ENCODE assay signal across 17 mouse cellular contexts in the genomic region with DNA sequence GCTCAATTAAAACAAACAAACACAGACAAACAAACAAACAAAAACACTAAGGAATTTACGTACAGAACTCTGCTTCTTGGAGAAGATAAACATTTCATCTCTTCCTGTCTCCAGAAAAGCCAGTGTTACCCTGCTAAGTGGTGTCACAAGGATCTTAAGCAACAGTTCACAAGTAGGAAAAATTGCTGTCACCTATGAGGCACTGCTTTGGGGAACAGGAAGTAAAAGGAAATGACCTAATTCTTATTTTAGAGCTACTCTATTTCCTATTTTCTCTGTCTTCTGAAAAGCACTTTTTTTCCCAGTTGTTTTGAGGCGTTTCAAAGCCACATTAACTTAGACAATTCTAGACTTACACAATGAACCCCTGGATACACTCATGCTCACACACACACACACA. TPM values are rescaled to one million over a fixed set of nuclear protein-coding genes. Genes with fewer than 3 reads are reported as not detected.
A peak's percentile ranks its signal among the peaks of the same experiment; 100 is the strongest.
DNase-seq lines count a peak whose midpoint lies in the region; ATAC-seq lines count a peak whose summit lies in the region.
"Had no signal": no experiment of that assay in that cellular context is flagged by ENCODE, and none has a peak within 500 bp of the region (broad histone marks: within the 10 kb centered on the region; RNA-seq: fewer than 3 reads in every experiment).

No protein-coding gene starts in this region.

- ATAC-seq in heart, embryonic 14.5 days (ENCODE audit: insufficient number of reproducible peaks, insufficient read depth, low FRiP score, low read depth): no peak
- peak; percentile 42 to 56; a peak in 3 of 4 replicates for ATAC-seq in hematopoietic stem cell, adult 5-6 weeks (replicated peaks in 1 of 2; ENCODE audit: insufficient read depth in 1 of 2, low FRiP score in 2 of 2, low TSS enrichment in 1 of 2, low read depth in 1 of 2, poor library complexity in 2 of 2, severe bottlenecking in 2 of 2)
- no peak for ATAC-seq in midbrain, embryonic 16.5 days
- ATAC-seq: forebrain, embryonic 13.5 days; Patski had no signal

- no peaks in the 10 kb centered on the region for H3K36me3 ChIP-seq in heart, embryonic 14.5 days (ENCODE audit: control insufficient read depth, insufficient read depth, low read length)
- H3K36me3 ChIP-seq in heart, embryonic 10.5 days: no peaks in the 10 kb centered on the region
- H3K36me3 ChIP-seq in midbrain, embryonic 16.5 days (ENCODE audit: control insufficient read depth, insufficient read depth, low read length): no peaks in the 10 kb centered on the region
- H3K36me3 ChIP-seq: hindbrain, embryonic 12.5 days; liver, embryonic 15.5 days; midbrain, embryonic 10.5 days had no signal

- no peak overlapping the region for H3K9ac ChIP-seq in heart, embryonic 14.5 days (ENCODE audit: low read length)
- H3K9ac ChIP-seq in midbrain, embryonic 16.5 days (ENCODE audit: low read depth, low read length): no peak overlapping the region
- H3K9ac ChIP-seq: forebrain, embryonic 13.5 days; hindbrain, embryonic 12.5 days; liver, embryonic 15.5 days had no signal

- H3K4me1 ChIP-seq in heart, embryonic 14.5 days (ENCODE audit: control insufficient read depth in 2 of 2, insufficient read depth in 2 of 2, low read length in 2 of 2): peaks cover 2 to 8% of the 10 kb centered on the region in 2 experiments; a peak in 2 of 4 replicates
- 0 out of 2 replicates have a peak, but pooled peaks cover 3% of the 10 kb centered on the region for H3K4me1 ChIP-seq in heart, embryonic 10.5 days
- no peaks in the 10 kb centered on the region for H3K4me1 ChIP-seq in midbrain, embryonic 16.5 days (ENCODE audit: control insufficient read depth, insufficient read depth, low read length)
- H3K4me1 ChIP-seq: forebrain, embryonic 13.5 days; hindbrain, embryonic 12.5 days; midbrain, embryonic 10.5 days had no signal

- no peaks in the 10 kb centered on the region for H3K9me3 ChIP-seq in heart, embryonic 14.5 days (ENCODE audit: control insufficient read depth, low read length)
- H3K9me3 ChIP-seq in heart, embryonic 10.5 days: no peaks in the 10 kb centered on the region
- no peaks in the 10 kb centered on the region for H3K9me3 ChIP-seq in midbrain, embryonic 16.5 days (replicated peaks; ENCODE audit: control insufficient read depth, low read length, poor library complexity, severe bottlenecking)
- H3K9me3 ChIP-seq: forebrain, embryonic 13.5 days; hindbrain, embryonic 12.5 days; liver, embryonic 15.5 days; midbrain, embryonic 10.5 days had no signal

- no peak overlapping the region for H3K4me2 ChIP-seq in heart, embryonic 14.5 days (ENCODE audit: low read length)
- no peak overlapping the region for H3K4me2 ChIP-seq in midbrain, embryonic 16.5 days (ENCODE audit: low read length)
- H3K4me2 ChIP-seq: forebrain, embryonic 13.5 days; hindbrain, embryonic 12.5 days; liver, embryonic 15.5 days had no signal

- DNase-seq in heart, embryonic 10.5 days (ENCODE audit: low spot score): no peak
- peak; percentile 46 for DNase-seq in lung, postnatal 36 days
- no peak for DNase-seq in lung, postnatal 10 days
- DNase-seq in left cerebral cortex, postnatal 14 days (ENCODE audit: low spot score in 2 of 2): no peak
- no peak for DNase-seq in urinary bladder, postnatal 4 days (ENCODE audit: low spot score in 2 of 2)
- DNase-seq: adrenal gland, adult 8-10 months; cerebellum, postnatal 36 days; gastrocnemius, postnatal 10 days; kidney, adult 11 months had no signal

- no peak overlapping the region for H3K4me3 ChIP-seq in heart, embryonic 14.5 days (ENCODE audit: control insufficient read depth in 1 of 2, insufficient read depth in 1 of 2, low read depth in 1 of 2, low read length in 2 of 2)
- H3K4me3 ChIP-seq in heart, embryonic 10.5 days: no peak overlapping the region
- no peak overlapping the region for H3K4me3 ChIP-seq in midbrain, embryonic 16.5 days (ENCODE audit: low read depth, low read length)
- H3K4me3 ChIP-seq: forebrain, embryonic 13.5 days; hindbrain, embryonic 12.5 days; liver, embryonic 15.5 days; midbrain, embryonic 10.5 days had no signal

- WGBS in heart, embryonic 14.5 days: 61% methylated on average over 2 of the region's 2 CpGs
- 57% methylated on average over 2 of the region's 2 CpGs for WGBS in heart, embryonic 10.5 days
- WGBS in midbrain, embryonic 16.5 days: 77% methylated on average over 2 of the region's 2 CpGs

- H3K27ac ChIP-seq in heart, embryonic 14.5 days (replicated peaks in 1 of 2; ENCODE audit: control insufficient read depth in 1 of 2, insufficient read depth in 1 of 2, low read depth in 2 of 2, low read length in 2 of 2): peak overlapping the region; percentile 60 to 61
- H3K27ac ChIP-seq in heart, embryonic 10.5 days: no peak overlapping the region
- no peak overlapping the region for H3K27ac ChIP-seq in midbrain, embryonic 16.5 days (ENCODE audit: low read length)
- H3K27ac ChIP-seq: forebrain, embryonic 13.5 days; hindbrain, embryonic 12.5 days; liver, embryonic 15.5 days; midbrain, embryonic 10.5 days had no signal

- H3K27me3 ChIP-seq in heart, embryonic 14.5 days (ENCODE audit: control insufficient read depth, insufficient read depth, low read length): no peaks in the 10 kb centered on the region
- H3K27me3 ChIP-seq in heart, embryonic 10.5 days (ENCODE audit: insufficient read depth, poor library complexity, severe bottlenecking): no peaks in the 10 kb centered on the region
- H3K27me3 ChIP-seq in midbrain, embryonic 16.5 days (ENCODE audit: control insufficient read depth, insufficient read depth, low read depth, low read length): no peaks in the 10 kb centered on the region
- H3K27me3 ChIP-seq: forebrain, embryonic 13.5 days; hindbrain, embryonic 12.5 days; liver, embryonic 15.5 days; Patski had no signal

- intact Hi-C loops in left cerebral cortex, postnatal 14 days (cut with DNase I): no loop called here

RNA-seq across cellular contexts. Expression of a gene that starts 12.6 kb away (rescaled TPM):
- 76.8 and 82.5 TPM in 2 replicates for polyA plus RNA-seq in heart, embryonic 14.5 days (2014; fragmentation: Nextera tagmentation; extraction: Ambion mirVana)
- 20.2 and 38.4 TPM in 2 replicates for polyA plus RNA-seq in heart, embryonic 10.5 days (2016; fragmentation: Nextera tagmentation; extraction: Ambion mirVana)
- total RNA-seq in hematopoietic stem cell, adult 5-6 weeks (2017): 200 and 209 TPM in 2 replicates
- 16.1 and 18.4 TPM in 2 replicates for polyA plus RNA-seq in midbrain, embryonic 16.5 days (2015; fragmentation: Nextera tagmentation; extraction: Ambion mirVana)
- 10 to 100 TPM; 35.0 to 39.9 TPM for total RNA-seq in left cerebral cortex, postnatal 14 days (2021)

Comparison
In these comparisons a context has a peak if more than half of its experiments do, and no peak if none do; other contexts are left out.
1. H3K27ac ChIP-seq: peak in heart, embryonic 14.5 days (2 of 2); none in heart, embryonic 10.5 days (single experiment) and midbrain, embryonic 16.5 days (single experiment).
2. ATAC-seq: peak in hematopoietic stem cell, adult 5-6 weeks (2 of 2); none in heart, embryonic 14.5 days (single experiment) and midbrain, embryonic 16.5 days (single experiment).